In the genomic region with DNA sequence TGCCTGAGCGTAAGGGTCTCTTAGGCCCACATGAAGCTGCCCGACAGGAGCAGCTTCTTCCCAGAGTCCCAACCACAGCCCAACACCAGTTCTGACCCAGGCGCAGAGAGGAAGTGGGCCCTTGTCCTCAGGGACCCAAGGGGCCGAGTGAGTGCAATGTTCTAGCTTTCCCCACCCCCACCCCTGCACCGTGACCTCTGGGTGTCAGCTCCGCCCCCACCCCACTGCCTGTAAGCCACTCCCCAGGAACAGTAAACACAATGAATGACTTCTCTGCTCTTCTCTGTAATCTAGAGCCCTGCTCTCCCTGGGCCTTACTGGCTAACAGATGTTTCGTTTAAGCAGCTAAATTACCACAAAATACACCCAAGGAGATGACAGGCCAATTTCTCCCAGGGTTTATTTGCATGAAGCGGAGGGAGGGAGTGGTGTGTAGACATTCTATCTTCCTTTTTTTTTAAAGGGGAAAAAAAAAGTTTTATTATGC, we compare ENCODE assay signal across 8 mouse cellular contexts. TPM values are rescaled to one million over a fixed set of nuclear protein-coding genes. Genes with fewer than 3 reads are reported as not detected.
DNase-seq lines count a peak whose midpoint lies in the region; ATAC-seq lines count a peak whose summit lies in the region.

No protein-coding gene starts in this region.

- no peak overlapping the region for H3K4me3 ChIP-seq in heart, embryonic 13.5 days
- H3K4me3 ChIP-seq in limb, embryonic 10.5 days: peak overlapping the region; percentile 32

- 0 out of 2 replicates have a peak, but pooled peaks have one; percentile 34 for ATAC-seq in heart, embryonic 13.5 days (ENCODE audit: extremely low read depth, insufficient number of reproducible peaks, low FRiP score, low TSS enrichment)

- 0 out of 2 replicates have a peak overlapping the region, but pooled peaks have one; percentile 28 for H3K9ac ChIP-seq in heart, embryonic 13.5 days

- no peaks in the 10 kb centered on the region for H3K9me3 ChIP-seq in heart, embryonic 13.5 days
- H3K9me3 ChIP-seq in limb, embryonic 10.5 days (replicated peaks): no peaks in the 10 kb centered on the region

- 31% methylated on average over 8 of the region's 8 CpGs for WGBS in heart, embryonic 13.5 days
- WGBS in limb, embryonic 10.5 days: 11% methylated on average over 8 of the region's 8 CpGs

- no peaks in the 10 kb centered on the region for H3K36me3 ChIP-seq in heart, embryonic 13.5 days
- no peaks in the 10 kb centered on the region for H3K36me3 ChIP-seq in limb, embryonic 10.5 days

- H3K4me1 ChIP-seq in heart, embryonic 13.5 days: peaks cover 71% of the 10 kb centered on the region
- peaks cover 89% of the 10 kb centered on the region for H3K4me1 ChIP-seq in limb, embryonic 10.5 days

- intact Hi-C loops in heart, postnatal 25 days (cut with DNase I): no loop called here

- peak overlapping the region; percentile 43 for H3K27ac ChIP-seq in heart, embryonic 13.5 days (replicated peaks)
- peak overlapping the region; percentile 80 for H3K27ac ChIP-seq in limb, embryonic 10.5 days

- DNase-seq in heart, adult 9 months (ENCODE audit: low spot score in 2 of 2): peak; percentile 38 to 52
- no peak for DNase-seq in heart, postnatal 25 days (ENCODE audit: low spot score)
- peak; percentile 67 for DNase-seq in limb, embryonic 10.5 days (ENCODE audit: low spot score)
- peak; percentile 63 for DNase-seq in mesoderm, embryonic 11.5 days (ENCODE audit: low read depth, low spot score)
- DNase-seq in thymus, postnatal 14 days: peak; percentile 44
- no peak for DNase-seq in left cerebral cortex, adult 9 months (ENCODE audit: low spot score in 2 of 2)
- no peak for DNase-seq in layer of hippocampus, adult 11-12 months (ENCODE audit: low spot score)

- H3K4me2 ChIP-seq in heart, embryonic 13.5 days: no peak overlapping the region

- H3K27me3 ChIP-seq in heart, embryonic 13.5 days (replicated peaks): no peaks in the 10 kb centered on the region
- no peaks in the 10 kb centered on the region for H3K27me3 ChIP-seq in limb, embryonic 10.5 days (ENCODE audit: low read depth, poor library complexity, severe bottlenecking)

RNA-seq across cellular contexts. Expression of a gene that starts 15.1 kb away (rescaled TPM):
- 10 to 100 TPM; 12.7 to 13.6 TPM for total RNA-seq in heart, postnatal 25 days (2021)
- 2.6 and 2.7 TPM in 2 replicates for polyA plus RNA-seq in heart, embryonic 13.5 days (2015; fragmentation: Nextera tagmentation; extraction: Ambion mirVana)
- polyA plus RNA-seq in limb, embryonic 10.5 days (2016; fragmentation: Nextera tagmentation; extraction: Ambion mirVana): 9.2 and 9.6 TPM in 2 replicates

RNA-seq across cellular contexts. Expression of a gene that starts 30.4 kb away (rescaled TPM):
- total RNA-seq in heart, postnatal 25 days (2021): 1 to 10 TPM in 1 of 2 experiments, under 1 TPM in 1; 0.70 to 1.3 TPM
- polyA plus RNA-seq in heart, embryonic 13.5 days (2015; fragmentation: Nextera tagmentation; extraction: Ambion mirVana): 3.7 and 3.8 TPM in 2 replicates
- 5.2 and 7.6 TPM in 2 replicates for polyA plus RNA-seq in limb, embryonic 10.5 days (2016; fragmentation: Nextera tagmentation; extraction: Ambion mirVana)

Comparison
In these comparisons a context has a peak if more than half of its experiments do, and no peak if none do; other contexts are left out.
1. DNase-seq: peak in heart, adult 9 months (2 of 2), limb, embryonic 10.5 days (single experiment), mesoderm, embryonic 11.5 days (single experiment) and thymus, postnatal 14 days (single experiment); none in heart, postnatal 25 days (single experiment), left cerebral cortex, adult 9 months (0 of 2) and layer of hippocampus, adult 11-12 months (single experiment).